ENCODE assay signal across 18 mouse cellular contexts in genomic region chrX:103314146-103314545, GRCm38 (mm10). TPM values are rescaled to one million over a fixed set of nuclear protein-coding genes. Genes with fewer than 3 reads are reported as not detected.
"Had no signal": no experiment of that assay in that cellular context is flagged by ENCODE, and none has a peak within 500 bp of the region (broad histone marks: within the 10 kb centered on the region; RNA-seq: fewer than 3 reads in every experiment).

No protein-coding gene starts in this region.

- H3K9me3 ChIP-seq: limb, embryonic 10.5 days; liver, embryonic 12.5 days; midbrain, embryonic 13.5 days; neural tube, embryonic 15.5 days had no signal

- H3K36me3 ChIP-seq: limb, embryonic 10.5 days; liver, embryonic 12.5 days; midbrain, embryonic 13.5 days; neural tube, embryonic 15.5 days had no signal

- H3K4me1 ChIP-seq: limb, embryonic 10.5 days; liver, embryonic 12.5 days; midbrain, embryonic 13.5 days; neural tube, embryonic 15.5 days had no signal

- H3K4me3 ChIP-seq: left cerebral cortex, adult 2 months; limb, embryonic 10.5 days; liver, embryonic 12.5 days; midbrain, embryonic 13.5 days; myocyte; neural tube, embryonic 15.5 days had no signal

- DNase-seq: lung, postnatal 36 days; right cerebral cortex, adult 18-20 months; right cerebral cortex, postnatal 25 days; thymus, postnatal 36 days had no signal

- H3K9ac ChIP-seq: liver, embryonic 12.5 days; midbrain, embryonic 13.5 days; neural tube, embryonic 15.5 days had no signal

- H3K27ac ChIP-seq: left cerebral cortex, adult 2 months; limb, embryonic 10.5 days; liver, embryonic 12.5 days; midbrain, embryonic 13.5 days; neural tube, embryonic 15.5 days had no signal

RNA-seq across cellular contexts. Expression of gene Cdx4, which starts 7.1 kb away (rescaled TPM):
- polyA plus RNA-seq: intestine, embryonic 16.5 days; limb, embryonic 10.5 days; limb, embryonic 14.5 days; liver, embryonic 12.5 days; liver, embryonic 16.5 days; lung, embryonic 16.5 days; midbrain, embryonic 13.5 days; myocyte; neural tube, embryonic 11.5 days; neural tube, embryonic 15.5 days; small intestine, adult 2 months; stomach, embryonic 16.5 days; thymus, postnatal 0 days had no signal
